Mouse (Mus musculus): Measurements from ENCODE around the gene Fnip2. TPM values are rescaled to one million over a fixed set of nuclear protein-coding genes. Genes with fewer than 3 reads are reported as not detected.

Gene Fnip2
- total and polyA plus RNA-seq, 2 experiments from 2014 or later: 2.1 to 18.3 TPM

DNA sequence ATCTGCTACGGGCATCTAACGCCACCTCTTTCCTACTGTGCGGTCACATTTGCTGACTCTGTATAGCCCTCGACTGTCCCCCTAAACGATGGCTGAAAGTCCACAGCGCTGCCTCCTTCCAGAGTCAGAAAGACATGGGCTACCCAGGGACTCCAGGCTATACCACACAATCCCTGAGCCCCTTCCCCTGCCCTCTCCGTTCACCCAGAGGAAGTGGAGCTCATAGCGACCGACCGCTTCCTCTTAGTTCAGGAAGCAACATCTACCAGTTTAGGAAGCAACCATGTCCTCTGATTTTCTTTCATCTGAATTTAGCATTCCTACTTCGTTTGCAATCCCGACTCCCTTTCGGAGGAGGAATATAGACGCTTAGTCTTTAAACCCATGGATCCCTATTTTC is 148.7 kb downstream of the Fnip2 start:
- Histone ChIP-seq H3K27me3 (ENCODE audit: control insufficient read depth, insufficient read depth, low read length) (no peaks in the 10 kb centered on the region), H3K4me1 (ENCODE audit: control insufficient read depth, insufficient read depth) (no peaks in the 10 kb centered on the region), H3K4me2 (ENCODE audit: low read depth, low read length) (no peak overlapping the region), H3K4me3 (ENCODE audit: low read depth, low read length) (no peak overlapping the region), H3K27ac (ENCODE audit: low read depth) (no peak overlapping the region), H3K9ac (replicated peaks; ENCODE audit: low read depth, low read length) (no peak overlapping the region), H3K9me3 (replicated peaks; ENCODE audit: control insufficient read depth, low read length) (no peaks in the 10 kb centered on the region), H3K36me3 (replicated peaks; ENCODE audit: control insufficient read depth, insufficient read depth, low read length) (no peaks in the 10 kb centered on the region)
- ATAC-seq (ENCODE audit: insufficient read depth, low read depth) (no peak), DNase-seq (ENCODE audit: low spot score) (no peak)
- 81% methylated on average over 14 of the region's 14 CpGs for WGBS
- TF ChIP-seq EP300 (IDR thresholded peaks at IDR 0.05; ENCODE audit: low read depth) (no peak), CTCF (IDR thresholded peaks at IDR 0.05; ENCODE audit: low read depth) (no peak)

GRCm38 (mm10) chr3:79416944-79417680 is 150.5 kb downstream of the Fnip2 start:
- TF ChIP-seq CTCF (IDR thresholded peaks at IDR 0.05; ENCODE audit: low read depth) (no peak), EP300 (IDR thresholded peaks at IDR 0.05; ENCODE audit: low read depth) (no peak)
- WGBS: 61% methylated on average over 4 of the region's 4 CpGs
- ATAC-seq (ENCODE audit: insufficient read depth, low read depth): no peak

DNA sequence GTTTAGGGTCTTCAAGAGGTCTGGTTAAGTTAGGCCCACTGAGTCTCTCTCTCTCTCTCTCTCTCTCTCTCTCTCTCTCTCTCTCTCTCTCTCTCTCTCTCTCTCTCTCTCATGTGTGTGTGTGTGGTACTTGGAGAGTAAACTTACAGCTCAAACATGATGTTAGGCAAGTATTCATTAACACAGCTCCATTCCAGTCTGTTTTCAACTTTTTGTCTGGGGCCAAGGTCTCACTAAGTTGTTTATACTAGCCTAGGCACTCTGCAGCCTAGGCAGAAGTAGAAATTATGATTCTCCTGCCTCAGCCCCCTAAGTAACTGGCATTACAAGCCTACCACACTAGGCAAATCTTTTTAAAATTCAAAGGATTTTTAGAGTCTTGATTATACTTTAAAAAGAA is 151.7 kb downstream of the Fnip2 start:
- no peak overlapping the region for H3K9ac ChIP-seq (replicated peaks; ENCODE audit: low read depth, low read length)
- ATAC-seq (ENCODE audit: insufficient read depth, low read depth) (no peak), DNase-seq (ENCODE audit: low spot score) (no peak)
- no peaks in the 10 kb centered on the region for H3K27me3 ChIP-seq (ENCODE audit: control insufficient read depth, insufficient read depth, low read length)
- no peaks in the 10 kb centered on the region for H3K36me3 ChIP-seq (replicated peaks; ENCODE audit: control insufficient read depth, insufficient read depth, low read length)
- no peak overlapping the region for H3K4me2 ChIP-seq (ENCODE audit: low read depth, low read length)
- no peak overlapping the region for H3K4me3 ChIP-seq (ENCODE audit: low read depth, low read length)
- no peak for TF ChIP-seq CTCF (IDR thresholded peaks at IDR 0.05; ENCODE audit: low read depth)
- TF ChIP-seq EP300 (IDR thresholded peaks at IDR 0.05; ENCODE audit: low read depth): no peak
- no peaks in the 10 kb centered on the region for H3K9me3 ChIP-seq (replicated peaks; ENCODE audit: control insufficient read depth, low read length)
- H3K4me1 ChIP-seq (ENCODE audit: control insufficient read depth, insufficient read depth): no peaks in the 10 kb centered on the region
- H3K27ac ChIP-seq (ENCODE audit: low read depth): no peak overlapping the region

More at GRCm38 (mm10) chr3:79416944-79417680, 150.5 kb downstream of the Fnip2 start:
- DNase-seq (ENCODE audit: low spot score): no peak
- Histone ChIP-seq H3K4me3 (ENCODE audit: low read depth, low read length) (no peak overlapping the region), H3K4me2 (ENCODE audit: low read depth, low read length) (no peak overlapping the region), H3K9ac (replicated peaks; ENCODE audit: low read depth, low read length) (no peak overlapping the region), H3K27me3 (ENCODE audit: control insufficient read depth, insufficient read depth, low read length) (no peaks in the 10 kb centered on the region), H3K4me1 (ENCODE audit: control insufficient read depth, insufficient read depth) (no peaks in the 10 kb centered on the region), H3K27ac (ENCODE audit: low read depth) (no peak overlapping the region), H3K9me3 (replicated peaks; ENCODE audit: control insufficient read depth, low read length) (no peaks in the 10 kb centered on the region), H3K36me3 (replicated peaks; ENCODE audit: control insufficient read depth, insufficient read depth, low read length) (no peaks in the 10 kb centered on the region)

DNA sequence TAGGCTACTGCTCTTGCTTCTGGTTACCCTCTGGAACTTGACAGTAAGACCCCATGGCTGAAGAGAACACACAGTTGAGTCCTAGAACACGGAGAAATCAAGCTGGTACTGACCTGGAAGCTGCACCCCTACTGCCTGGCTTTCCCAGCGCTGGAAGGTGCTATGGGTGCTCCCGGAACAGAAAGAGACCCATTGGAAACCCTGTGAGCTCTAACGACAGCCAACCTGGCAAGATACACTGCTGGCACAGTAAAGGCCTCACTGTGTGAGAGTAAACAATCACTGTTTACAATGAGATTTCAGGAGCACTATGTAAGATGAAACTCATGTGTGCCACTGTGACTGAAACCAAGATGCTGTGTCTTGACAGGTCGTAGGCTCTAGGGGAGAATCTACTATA is 152.5 kb downstream of the Fnip2 start:
- H3K4me2 ChIP-seq (ENCODE audit: low read depth, low read length): no peak overlapping the region
- no peaks in the 10 kb centered on the region for H3K4me1 ChIP-seq (ENCODE audit: control insufficient read depth, insufficient read depth)
- no peak overlapping the region for H3K27ac ChIP-seq (ENCODE audit: low read depth)
- no peaks in the 10 kb centered on the region for H3K9me3 ChIP-seq (replicated peaks; ENCODE audit: control insufficient read depth, low read length)
- H3K9ac ChIP-seq (replicated peaks; ENCODE audit: low read depth, low read length): no peak overlapping the region
- H3K4me3 ChIP-seq (ENCODE audit: low read depth, low read length): no peak overlapping the region
- no peak for ATAC-seq (ENCODE audit: insufficient read depth, low read depth)
- no peak for DNase-seq (ENCODE audit: low spot score)
- WGBS: 69% methylated on average over 5 of the region's 5 CpGs
- no peaks in the 10 kb centered on the region for H3K27me3 ChIP-seq (ENCODE audit: control insufficient read depth, insufficient read depth, low read length)
- TF ChIP-seq CTCF (IDR thresholded peaks at IDR 0.05; ENCODE audit: low read depth): no peak
- TF ChIP-seq EP300 (IDR thresholded peaks at IDR 0.05; ENCODE audit: low read depth): no peak
- no peaks in the 10 kb centered on the region for H3K36me3 ChIP-seq (replicated peaks; ENCODE audit: control insufficient read depth, insufficient read depth, low read length)

DNA sequence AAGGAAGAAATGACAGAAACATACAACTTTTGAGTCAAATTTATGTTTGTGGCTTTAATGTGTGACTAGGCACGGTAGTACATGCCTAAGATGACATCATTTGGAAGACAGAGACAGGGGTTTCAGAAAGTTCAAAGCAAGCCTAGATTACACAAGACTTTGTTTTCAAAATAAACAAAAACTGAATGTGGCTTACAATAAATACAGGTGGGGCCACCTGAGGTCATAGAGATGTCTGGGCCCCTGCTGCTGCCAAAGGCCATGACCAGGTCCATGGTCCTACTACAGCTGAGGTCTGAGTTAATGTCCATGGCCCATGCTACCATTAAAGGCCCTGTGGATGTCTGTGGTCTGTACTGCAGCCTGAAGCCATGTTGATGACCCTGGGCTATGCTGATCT is 154.1 kb downstream of the Fnip2 start:
- Histone ChIP-seq H3K27ac (ENCODE audit: low read depth) (no peak overlapping the region), H3K27me3 (ENCODE audit: control insufficient read depth, insufficient read depth, low read length) (no peaks in the 10 kb centered on the region), H3K36me3 (replicated peaks; ENCODE audit: control insufficient read depth, insufficient read depth, low read length) (no peaks in the 10 kb centered on the region), H3K4me3 (ENCODE audit: low read depth, low read length) (no peak overlapping the region), H3K4me1 (ENCODE audit: control insufficient read depth, insufficient read depth) (no peaks in the 10 kb centered on the region), H3K4me2 (ENCODE audit: low read depth, low read length) (no peak overlapping the region), H3K9me3 (replicated peaks; ENCODE audit: control insufficient read depth, low read length) (no peaks in the 10 kb centered on the region), H3K9ac (replicated peaks; ENCODE audit: low read depth, low read length) (no peak overlapping the region)
- TF ChIP-seq EP300 (IDR thresholded peaks at IDR 0.05; ENCODE audit: low read depth) (no peak), CTCF (IDR thresholded peaks at IDR 0.05; ENCODE audit: low read depth) (no peak)
- no peak for ATAC-seq (ENCODE audit: insufficient read depth, low read depth)
- WGBS: 83% methylated on average over 1 of the region's 1 CpGs
- no peak for DNase-seq (ENCODE audit: low spot score)

GRCm38 (mm10) chr3:79411666-79412065 is 155.9 kb downstream of the Fnip2 start:
- WGBS: 30% methylated on average over 2 of the region's 2 CpGs
- Histone ChIP-seq H3K27ac (ENCODE audit: low read depth) (no peak overlapping the region), H3K4me1 (ENCODE audit: control insufficient read depth, insufficient read depth) (no peaks in the 10 kb centered on the region), H3K9me3 (replicated peaks; ENCODE audit: control insufficient read depth, low read length) (no peaks in the 10 kb centered on the region), H3K4me3 (ENCODE audit: low read depth, low read length) (no peak overlapping the region), H3K4me2 (ENCODE audit: low read depth, low read length) (no peak overlapping the region), H3K27me3 (ENCODE audit: control insufficient read depth, insufficient read depth, low read length) (no peaks in the 10 kb centered on the region), H3K9ac (replicated peaks; ENCODE audit: low read depth, low read length) (no peak overlapping the region), H3K36me3 (replicated peaks; ENCODE audit: control insufficient read depth, insufficient read depth, low read length) (no peaks in the 10 kb centered on the region)
- no peak for DNase-seq (ENCODE audit: low spot score)
- no peak for ATAC-seq (ENCODE audit: insufficient read depth, low read depth)
- no peak for TF ChIP-seq EP300 (IDR thresholded peaks at IDR 0.05; ENCODE audit: low read depth)
